Mouse (Mus musculus) megakaryocyte, embryonic 14.5 days (primary cell): ENCODE results near the gene Cdc7.

ENCODE experiments used
- FLI1 ChIP-seq: IDR thresholded peaks from 2 replicates; pipeline ENCODE4 v1.6.1; 2012; ENCODE audit warnings: low read length, inconsistent platforms, mixed read lengths
- GATA1 ChIP-seq: IDR thresholded peaks from 3 replicates; pipeline ENCODE4 v1.6.1; 2012; ENCODE audit warnings: mixed read lengths, low read length, inconsistent platforms, borderline replicate concordance

DNA sequence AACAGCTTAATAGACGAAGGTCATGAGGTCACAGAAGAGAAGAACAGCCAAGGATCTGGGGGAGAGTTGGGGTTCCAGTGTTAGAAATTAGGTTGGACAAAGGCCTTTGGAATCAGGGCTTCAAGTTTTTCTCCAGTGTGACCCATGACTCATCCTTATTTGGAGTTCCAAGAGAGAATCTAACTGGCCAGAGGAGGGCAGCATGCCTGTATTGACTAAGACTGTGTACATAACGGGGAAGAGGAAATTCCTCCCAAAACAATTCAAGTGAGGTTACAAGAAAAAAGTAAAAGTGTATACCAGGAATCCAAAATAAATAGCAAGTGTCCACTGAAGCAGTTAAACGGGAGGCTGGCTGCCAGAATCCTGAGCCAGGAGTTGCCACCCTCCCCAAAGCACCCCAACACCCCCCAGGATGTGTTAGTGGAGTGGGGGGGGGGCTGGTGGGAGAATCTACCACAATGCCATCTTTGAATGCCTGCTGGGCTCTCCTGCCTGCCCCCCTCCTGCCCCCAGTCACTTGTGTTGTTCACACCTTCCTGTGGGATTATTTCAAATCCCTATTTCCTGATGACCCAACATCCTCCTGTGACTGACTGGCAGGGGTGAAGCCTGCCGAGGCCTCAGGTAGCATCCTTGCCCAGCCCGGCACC is 31.9 kb downstream of the Cdc7 start:
- no peak for TF ChIP-seq FLI1
- no peak for TF ChIP-seq GATA1
